Mouse (Mus musculus) erythroblast, adult 5-6 weeks (primary cell): ENCODE results near the gene Alg14. TPM values are rescaled to one million over a fixed set of nuclear protein-coding genes. Genes with fewer than 3 reads are reported as not detected.

Source experiments
- ATAC-seq: replicated peaks from 2 replicates; pipeline ENCODE4 v1.8.0; 2016; ENCODE audit warnings: moderate number of reproducible peaks, mild to moderate bottlenecking, moderate TSS enrichment, inconsistent platforms; ENCODE audit not compliant: poor library complexity, low FRiP score, severe bottlenecking
- total RNA-seq, 2 experiments: library from RNA; stranded (forward) in 1 of 2; stranded (reverse) in 1 of 2; fragments of 150-400 nt in 1 of 2; fragments of 200-764, 138-1000 nt in 1 of 2; gene quantifications; 2 replicates each; pipeline versions ENCODE4 v1.2.3 to v1.2.4; 2015 to 2017; ENCODE audit warnings: low replicate concordance in 2 of 2

The Alg14 gene
- total RNA-seq, 2 experiments from 2014 or later: 1.8 to 3.1 TPM

DNA sequence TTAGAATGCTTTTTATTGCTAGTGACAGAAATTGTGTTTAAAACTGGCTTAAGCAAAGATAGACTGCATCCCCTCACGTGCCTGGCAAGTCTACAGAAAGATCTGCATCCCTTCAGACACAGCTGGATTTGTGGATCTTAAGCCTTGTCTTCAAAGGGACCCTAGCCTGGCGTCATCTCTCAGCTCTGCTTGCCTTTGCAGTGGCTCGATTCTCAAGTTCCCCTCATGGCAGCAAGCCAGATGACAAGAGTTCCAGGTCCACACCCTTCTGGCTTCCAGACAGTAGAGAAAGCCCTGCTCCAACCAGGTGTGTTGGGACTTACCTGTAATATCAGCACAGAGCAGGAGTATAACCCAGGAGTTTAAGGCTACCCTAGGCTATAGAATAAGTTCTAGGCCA, 65.5 kb downstream of the Alg14 start:
- no peak for ATAC-seq

DNA sequence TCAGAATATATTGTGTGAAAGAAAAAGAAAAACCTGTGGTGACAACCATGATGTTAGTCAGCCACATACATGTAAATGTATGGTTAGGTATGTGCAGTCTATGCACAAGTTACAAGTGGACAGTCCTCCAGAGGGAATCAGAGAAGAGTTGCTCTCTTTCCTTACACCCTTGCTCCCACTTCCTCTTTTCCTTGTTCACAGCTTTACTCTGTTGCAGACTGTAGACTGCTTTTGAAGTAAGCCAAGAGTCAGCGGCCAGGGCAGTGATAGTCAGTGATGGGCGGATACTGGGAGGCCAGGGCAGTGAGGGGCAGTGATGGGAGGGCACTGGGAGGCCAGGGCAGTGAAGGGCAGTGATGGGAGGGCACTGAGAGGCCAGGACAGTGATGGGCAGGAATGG, 66.7 kb downstream of the Alg14 start:
- no peak for ATAC-seq

DNA sequence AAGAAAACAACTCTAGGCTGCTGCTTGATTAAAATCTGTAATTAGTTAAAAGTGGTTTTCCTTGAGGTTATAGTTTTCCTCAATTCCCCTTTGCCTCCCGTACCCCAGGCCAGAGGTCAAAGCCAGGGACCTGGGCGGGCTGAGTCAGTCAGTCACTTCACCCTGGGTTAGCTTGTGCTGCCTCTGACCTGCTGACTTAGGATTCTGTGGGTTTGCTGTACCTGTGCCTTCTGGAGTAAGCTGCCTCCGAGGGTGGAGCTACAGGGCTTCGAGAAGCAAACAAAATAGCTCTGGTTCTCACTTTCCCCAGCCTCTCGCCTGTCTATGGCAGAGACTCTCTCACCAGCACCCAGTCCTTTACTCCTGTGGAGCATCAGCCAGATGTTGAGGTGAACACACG, 67.3 kb downstream of the Alg14 start:
- no peak for ATAC-seq

DNA sequence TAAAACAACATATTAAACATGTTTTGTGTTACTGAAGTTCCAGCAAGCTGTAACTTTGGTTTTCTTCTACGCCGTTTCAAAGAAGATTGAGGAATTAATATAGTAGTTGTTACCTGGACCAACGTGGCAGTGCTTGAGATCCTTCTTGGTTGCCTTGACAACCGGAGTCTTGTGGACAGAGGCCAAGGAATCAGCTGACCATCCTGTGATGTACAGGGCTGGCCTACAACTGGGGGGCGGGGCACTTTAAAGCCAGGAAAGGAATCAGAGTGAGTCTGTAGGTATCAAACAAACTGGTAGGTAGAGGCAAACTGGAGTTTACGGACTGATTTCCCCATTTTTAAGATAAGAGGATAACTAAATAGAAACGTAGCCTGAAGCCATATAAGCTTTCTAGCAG, 67.7 kb downstream of the Alg14 start:
- ATAC-seq: no peak

DNA sequence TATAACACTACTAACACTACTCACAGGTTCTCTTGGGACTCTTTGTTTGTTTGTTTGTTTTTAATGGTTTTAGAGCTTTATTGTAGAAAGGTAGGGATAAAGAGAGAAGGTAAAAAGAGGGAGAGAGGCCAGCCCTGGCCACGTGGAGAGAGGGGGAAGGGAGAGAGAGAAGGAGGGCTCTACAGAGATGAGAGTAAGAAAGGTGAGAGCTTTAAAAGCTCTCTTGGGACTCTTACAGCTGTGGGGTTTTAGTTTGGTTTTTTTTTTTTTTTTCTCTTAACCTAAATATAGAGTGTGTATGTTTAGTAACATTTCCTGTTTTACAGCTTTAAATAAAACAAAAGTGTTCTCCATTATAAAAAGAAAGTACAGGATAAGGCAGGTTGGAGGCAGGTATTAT, 70.4 kb downstream of the Alg14 start:
- no peak for ATAC-seq

DNA sequence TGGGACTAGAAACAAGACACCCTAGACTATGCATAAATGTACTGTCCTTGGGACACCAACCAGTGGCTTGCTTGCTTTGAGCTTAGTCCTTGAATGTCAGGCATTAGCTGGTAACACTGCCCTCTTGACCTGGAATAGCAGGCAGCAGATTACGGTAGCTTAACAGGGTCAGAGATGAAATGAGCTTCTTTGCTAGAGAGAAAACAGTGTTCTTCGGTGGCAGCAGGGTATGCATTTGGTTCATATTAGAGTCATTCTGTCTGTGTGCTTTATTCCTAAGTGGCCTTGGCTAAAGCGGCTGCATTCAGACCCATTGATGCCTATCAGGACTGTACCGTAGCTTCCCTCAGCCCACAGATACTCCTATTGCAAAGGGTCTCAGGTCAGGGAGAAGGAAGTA, 72.8 kb downstream of the Alg14 start:
- no peak for ATAC-seq

DNA sequence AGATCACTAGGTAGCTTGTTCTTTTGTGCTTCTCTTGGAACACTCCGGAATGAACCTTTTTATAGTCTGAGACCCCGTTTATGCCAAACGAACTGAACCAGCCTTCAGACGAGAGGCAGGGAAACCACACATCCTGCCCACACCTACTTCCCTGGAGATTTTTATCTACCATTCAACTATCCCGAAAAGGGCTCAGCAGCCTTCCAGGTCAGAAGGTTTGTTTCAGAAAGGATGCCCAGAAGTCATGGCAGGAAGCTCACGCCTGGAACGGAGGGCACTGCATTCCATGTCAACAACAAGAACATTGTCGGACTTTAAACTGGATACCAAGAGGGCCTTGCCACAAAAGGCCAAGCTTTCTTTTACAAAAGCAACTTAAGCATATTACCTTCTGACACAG, 73.6 kb downstream of the Alg14 start:
- ATAC-seq: no peak

DNA sequence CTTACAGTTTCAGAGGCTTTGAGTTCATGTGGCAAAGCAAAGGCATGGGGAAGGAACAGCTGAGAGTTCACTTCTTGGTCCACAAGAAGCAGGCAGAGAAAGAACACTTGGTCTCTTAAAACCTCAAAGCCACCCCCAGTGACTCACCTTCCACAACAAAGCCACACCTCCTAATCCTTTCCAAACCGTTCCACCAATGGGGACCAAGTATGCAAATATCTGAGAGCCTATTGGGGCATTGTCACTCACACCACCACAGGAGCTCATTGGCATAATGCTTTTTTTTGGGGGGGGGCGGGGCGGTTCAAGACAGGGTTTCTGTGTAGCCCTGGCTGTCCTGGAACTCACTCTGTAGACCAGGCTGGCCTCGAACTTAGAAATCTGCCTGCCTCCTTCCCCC, 77.0 kb downstream of the Alg14 start:
- ATAC-seq: no peak

DNA sequence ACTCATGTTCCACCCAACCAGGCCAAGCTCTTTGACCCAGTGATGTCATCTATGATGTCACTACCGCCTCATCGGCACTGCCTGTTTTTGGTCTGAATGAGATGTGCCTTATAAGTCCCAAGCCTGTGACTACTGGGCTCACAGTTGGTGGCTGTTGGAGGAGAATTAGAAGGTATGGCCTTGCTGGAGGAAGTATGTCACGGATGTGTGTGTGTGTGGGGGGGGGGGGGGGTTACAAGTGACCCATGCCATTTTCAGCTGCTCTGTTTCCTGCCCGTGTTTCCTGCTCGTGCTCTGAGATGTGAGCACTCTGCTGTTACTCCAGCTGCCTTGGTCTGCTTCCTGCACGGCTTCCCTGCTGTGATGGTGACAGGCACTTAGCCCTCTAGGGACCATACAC, 77.9 kb downstream of the Alg14 start:
- no peak for ATAC-seq

DNA sequence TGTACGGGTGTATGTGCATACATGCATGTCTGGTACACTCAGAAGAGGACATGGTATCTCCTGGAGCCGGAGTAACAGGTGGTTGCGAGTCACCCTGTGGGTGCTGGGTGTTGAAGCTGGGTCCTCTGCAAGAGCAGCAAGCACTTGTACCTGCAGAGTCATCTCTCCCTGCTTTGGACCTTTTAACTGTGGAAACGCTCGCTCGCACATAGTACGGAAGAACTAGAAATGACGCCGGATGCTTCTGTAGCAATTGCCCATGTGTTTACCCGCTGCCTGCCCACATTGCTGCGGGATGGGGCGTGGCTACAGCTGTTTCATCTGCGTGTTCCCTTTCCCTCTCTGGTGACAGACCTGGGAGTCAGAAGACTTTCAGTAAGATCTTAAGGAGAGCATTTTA, 78.7 kb downstream of the Alg14 start:
- no peak for ATAC-seq

DNA sequence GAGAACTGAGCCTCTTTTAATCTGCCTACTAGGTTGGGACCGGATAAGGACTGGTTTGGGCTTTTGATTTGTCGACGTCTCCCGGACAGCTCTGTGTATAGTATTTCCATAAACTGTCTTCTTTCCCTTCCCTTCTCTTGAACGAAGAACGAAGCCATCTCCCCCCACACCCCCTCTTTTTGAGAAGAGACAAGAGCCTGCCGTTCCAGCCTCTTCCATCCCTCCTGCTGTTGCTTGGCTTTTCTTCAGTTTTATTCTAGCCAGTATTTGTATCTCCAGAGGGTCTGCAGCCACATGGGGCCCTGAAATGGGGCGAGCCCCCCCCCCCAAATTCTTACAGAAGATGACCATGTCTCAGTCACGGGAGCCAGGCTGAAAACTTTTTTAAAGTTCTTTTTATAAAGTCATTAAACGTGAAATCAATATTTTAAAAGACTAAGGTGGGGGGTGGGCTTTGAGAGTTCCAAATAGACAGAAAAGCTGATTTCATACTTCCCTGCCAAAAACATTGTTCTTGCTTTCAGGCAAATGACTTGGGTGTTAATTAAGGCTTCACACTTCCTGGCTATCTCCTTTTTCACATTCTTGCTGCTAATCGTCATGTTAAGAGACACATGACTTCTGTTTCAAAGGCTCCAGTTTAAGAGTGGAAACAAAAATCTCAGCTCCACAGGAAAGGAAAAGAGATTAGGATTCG, 79.4 kb downstream of the Alg14 start:
- no peak for ATAC-seq

DNA sequence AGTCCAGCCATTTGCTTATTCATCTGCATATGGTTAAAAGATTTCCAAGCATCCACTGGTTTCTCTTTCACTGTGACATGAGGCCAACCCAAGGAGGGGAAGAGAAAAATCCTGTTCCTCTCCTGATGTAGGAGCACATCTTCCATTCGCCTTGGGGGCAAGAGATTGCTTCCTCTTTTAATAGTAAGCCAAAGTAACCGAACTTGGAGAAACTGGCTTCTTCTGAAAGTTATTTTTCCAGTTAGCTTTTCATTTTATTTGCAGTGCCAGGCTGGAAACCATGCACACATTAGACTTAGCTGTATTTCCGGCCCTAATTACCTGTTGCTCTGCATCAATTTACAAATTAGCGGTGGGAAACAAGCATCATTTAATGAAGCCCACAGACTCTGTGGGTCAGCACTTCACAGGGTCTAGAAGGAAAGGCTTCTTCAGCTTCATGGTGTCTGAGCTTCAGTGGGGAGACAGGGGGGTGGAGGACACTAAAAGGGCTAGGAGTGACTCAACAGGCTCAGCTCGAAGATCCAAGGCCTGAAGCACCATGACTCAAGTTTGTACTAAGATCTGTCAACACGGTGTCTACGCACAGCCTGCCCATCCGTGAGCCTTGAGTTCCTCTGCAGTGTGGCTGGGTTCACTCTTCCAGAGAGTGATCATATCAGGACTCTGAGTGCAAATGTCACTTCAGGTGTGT, 80.1 kb downstream of the Alg14 start:
- ATAC-seq: no peak

DNA sequence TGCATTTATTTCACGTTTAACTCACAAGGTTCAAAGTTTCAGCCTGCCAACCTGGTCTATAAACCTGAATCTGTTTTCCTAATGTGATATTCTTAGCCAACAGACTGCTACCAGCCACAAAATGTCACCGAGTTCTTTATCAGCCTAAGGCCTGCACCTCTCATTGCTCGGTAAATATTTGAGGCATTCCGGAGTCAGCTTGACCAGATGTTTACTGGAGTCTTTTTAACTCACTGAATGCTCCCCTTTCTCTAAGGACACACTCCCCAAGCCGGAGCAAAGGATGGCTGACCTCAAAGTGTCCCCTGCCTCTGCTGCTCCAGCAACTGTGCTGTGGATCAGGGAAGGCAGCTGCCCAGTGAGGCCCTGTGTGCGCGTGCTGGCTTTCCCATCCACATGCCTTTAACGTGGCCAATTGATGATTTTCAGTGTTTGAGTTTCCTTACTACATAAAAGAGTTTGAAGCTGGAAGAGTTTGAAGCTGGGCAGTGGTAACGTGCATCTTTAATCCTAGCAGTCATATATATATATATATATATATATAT, 82.4 kb downstream of the Alg14 start:
- no peak for ATAC-seq

DNA sequence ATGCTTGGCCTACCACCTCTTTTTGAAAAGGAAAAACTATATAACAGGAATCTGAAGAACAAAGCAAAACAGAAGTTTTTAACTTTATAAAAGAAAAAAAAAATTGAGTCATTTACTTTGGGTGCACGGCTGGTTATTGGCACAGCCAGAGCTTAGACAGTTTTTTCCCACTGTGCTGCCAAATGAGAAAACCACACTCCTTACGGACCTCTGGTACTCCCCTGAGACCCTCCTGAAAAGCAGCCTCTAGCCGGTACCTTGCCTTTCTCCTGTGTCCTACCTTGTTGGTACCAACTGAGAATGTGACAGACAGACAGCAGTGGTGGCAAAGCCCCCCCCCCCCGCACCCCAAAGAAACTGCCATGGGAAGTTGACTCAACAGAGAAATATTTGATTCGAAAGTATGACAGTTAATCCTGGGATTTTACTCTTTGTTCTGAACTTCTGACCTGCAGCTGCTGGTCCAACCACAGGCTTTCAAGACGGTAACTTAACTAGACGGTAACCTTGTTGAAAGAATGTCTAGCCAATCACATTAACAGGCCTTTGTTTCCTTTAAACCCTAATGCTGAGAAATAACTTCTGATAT, 84.1 kb downstream of the Alg14 start:
- no peak for ATAC-seq

DNA sequence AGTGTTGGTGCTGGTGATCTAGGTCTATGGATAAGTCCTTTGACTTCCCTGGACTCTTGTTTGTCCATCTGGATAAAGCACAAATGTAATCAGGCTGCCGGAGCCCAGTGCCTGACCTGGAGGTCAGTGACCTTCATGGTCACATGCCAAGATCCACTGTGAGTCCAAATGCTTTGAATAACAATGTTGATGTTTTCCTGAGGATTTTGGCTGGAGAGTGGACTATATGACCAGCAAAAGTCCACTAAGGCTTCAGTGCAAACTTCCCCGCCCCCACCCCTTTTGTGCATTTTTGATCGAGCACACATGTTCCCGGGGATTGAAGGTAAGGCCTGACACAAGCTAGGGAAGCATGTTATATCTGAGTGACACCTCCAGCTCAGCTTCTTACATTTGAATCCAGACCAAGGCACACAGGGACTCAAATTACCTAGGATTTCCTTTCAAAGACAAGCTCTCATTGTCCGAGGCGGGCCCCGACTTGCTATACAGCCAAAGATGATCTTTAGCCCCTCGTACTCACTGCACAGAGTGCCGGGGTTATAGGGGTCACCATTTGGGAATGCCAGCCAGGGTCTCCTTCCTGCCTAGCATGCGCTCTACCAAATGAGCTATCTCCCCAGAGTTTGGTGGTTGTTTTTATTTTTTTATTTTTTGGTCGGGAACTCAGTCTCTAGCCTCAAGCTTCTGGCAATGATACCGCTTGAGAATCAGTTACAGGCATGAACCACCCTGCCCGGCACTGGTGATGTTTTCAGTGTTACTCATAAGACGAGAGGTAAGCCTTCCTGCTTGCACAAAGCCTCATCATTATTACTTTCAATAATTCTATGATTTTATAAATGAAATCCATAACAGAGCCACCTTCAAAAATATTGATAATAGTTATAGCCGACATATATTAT, 87.4 kb downstream of the Alg14 start:
- ATAC-seq: no peak

DNA sequence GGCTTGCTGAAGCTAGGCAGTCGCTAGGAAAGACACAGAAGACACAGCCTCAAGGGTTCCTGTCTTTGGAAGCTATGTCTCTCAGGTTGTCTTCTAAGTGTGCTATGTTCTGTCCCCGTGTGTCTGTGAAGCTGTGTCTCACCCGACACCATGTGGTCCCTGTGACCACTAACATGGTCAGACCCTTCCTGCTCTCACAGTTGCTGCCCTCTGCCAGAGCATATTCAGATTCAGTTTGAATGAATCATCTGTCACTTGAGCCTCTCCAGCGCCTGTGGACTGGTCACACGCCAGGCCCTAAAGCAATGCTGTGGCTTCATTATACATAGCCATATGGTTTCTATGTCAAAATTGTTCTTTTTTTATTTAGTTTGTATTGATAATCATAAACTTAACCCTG, 88.1 kb downstream of the Alg14 start:
- ATAC-seq: no peak

DNA sequence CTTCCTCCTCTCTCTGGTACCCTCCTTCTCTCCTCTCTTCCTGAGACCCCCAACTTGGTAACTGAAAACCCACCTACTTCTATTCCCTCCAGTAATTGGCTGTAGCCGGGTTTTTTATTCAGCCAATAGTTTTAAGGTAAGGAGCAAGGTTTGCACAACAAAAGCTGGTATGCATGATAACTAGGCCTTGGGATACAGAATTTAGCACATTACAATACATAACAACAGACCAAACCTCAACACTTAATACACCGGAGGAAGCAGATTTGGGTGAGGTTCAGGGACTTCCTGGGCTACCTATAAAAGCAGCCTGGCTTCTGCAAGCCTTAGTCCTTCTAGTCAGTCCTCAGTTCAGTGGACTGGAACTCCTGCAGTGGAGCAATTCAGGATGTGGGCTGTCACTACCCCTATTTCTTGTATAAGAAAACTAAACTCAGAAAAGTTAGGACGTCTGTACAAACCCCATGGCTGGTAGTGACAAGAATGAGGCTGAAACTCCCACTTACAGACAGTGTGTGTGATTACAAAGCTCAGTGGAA, 96.0 kb downstream of the Alg14 start:
- ATAC-seq: no peak

DNA sequence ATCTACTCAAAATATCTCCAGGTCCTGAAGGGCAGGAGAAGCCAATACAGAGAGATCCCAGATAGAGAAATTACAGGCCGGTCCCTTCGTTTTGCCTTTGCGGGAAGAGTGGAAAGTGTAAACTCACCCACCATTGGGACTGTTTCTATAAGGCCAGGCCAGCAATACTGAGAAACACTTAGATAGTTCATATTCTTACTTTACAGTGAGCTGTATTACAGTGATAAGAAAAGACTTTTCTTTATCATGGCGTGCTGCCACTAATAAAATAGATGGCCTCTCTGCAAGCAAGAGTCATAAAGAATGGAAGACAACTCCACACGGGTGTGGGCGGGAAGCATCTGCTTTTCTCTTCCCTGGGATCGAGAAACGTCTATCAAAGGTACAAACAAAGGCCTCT, 97.8 kb downstream of the Alg14 start:
- ATAC-seq: no peak

DNA sequence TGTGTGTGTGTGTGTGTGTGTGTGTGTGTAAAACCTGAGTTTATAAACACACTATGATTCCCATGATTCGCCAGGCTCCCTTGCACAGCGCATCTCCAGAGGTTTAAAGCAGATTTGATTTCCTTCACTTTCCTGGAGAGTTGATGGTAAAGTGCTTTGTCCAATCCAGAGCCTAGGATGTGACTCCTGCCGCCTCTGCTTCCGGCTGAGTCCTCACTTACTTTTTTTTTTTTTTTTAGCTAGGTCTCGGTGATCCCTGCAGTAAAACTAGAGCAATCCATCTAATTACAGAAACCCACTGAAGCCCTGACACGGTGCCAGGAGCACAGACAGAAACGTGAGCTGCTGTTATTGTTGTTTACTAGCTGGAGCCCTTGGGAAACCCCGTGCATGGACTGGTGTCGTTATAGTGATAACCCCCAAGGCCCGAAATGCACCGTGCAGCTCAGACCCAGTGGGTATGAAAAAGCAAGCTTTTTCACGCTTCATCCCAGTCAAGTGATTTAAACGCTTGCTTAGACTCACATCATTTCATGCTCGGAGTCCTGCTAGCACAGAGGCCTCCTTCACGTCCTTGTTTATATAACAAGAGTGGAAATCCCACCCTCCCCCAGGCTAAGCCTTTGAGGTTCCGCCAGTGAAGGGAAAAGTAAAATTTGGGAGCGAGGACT, 98.4 kb downstream of the Alg14 start:
- ATAC-seq: no peak
